Mouse (Mus musculus) layer of hippocampus, adult 2 months (tissue): Measurements from ENCODE around the gene Zfp385c. TPM values are rescaled to one million over a fixed set of nuclear protein-coding genes. Genes with fewer than 3 reads are reported as not detected.

ENCODE experiments used
- DNase-seq, 2 experiments: peaks; one replicate each; pipeline ENCODE4 v3.0.0; 2022; ENCODE audit warnings: low spot score in 2 of 2
- H3K27ac ChIP-seq: fragments of 200-600 bp; 2 replicates; pipeline ENCODE4 v1.8.1; 2022
- H3K4me3 ChIP-seq: fragments of 200-600 bp; 2 replicates; pipeline ENCODE4 v1.8.1; 2022; ENCODE audit warnings: mild to moderate bottlenecking
- CTCF ChIP-seq: fragments of 200-600 bp; conservative IDR thresholded peaks from 2 replicates; pipeline ENCODE4 v1.8.1; 2022; ENCODE audit warnings: antibody characterized with exemption, mild to moderate bottlenecking, moderate library complexity
- total RNA-seq, 2 experiments: library from RNA; stranded (reverse); gene quantifications; 2 replicates each; pipeline ENCODE4 v1.2.3; 2021

The Zfp385c gene
- total RNA-seq, 2 experiments from 2014 or later = 0.20 to 0.67 TPM

DNA sequence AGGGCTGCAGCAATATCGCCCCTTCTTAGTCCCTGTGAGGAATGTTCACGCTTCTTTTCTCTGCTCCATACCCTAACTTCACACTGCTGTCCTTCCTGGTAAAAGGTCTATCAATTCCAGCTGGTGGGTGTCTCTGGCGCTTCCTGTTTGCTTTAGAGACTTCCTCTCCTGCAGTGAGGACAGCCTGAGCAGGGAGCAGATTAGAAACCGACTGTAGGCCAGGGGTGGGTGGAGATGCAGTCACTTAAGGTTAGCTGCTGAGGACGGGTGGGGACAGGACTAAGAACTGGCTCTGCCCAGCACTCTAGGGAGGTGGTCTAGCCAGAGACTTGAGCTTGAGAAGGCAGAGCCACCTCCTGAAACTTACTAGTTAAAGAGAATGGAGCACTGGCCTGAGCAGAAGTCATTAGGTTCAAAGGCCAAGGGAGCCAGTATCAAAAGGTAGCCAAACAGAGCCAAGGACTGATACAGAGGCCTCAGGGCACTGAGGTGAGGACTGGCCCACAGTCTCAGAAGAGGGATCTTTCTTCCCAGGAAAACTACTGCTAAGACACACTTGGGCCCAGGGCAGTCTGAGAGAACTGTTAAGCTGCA, 32.8 kb upstream of the Zfp385c start:
- Histone ChIP-seq H3K4me3 (no peak overlapping the region), H3K27ac (peak overlapping the region; percentile 49)
- TF ChIP-seq CTCF = no peak
- no peak for DNase-seq

DNA sequence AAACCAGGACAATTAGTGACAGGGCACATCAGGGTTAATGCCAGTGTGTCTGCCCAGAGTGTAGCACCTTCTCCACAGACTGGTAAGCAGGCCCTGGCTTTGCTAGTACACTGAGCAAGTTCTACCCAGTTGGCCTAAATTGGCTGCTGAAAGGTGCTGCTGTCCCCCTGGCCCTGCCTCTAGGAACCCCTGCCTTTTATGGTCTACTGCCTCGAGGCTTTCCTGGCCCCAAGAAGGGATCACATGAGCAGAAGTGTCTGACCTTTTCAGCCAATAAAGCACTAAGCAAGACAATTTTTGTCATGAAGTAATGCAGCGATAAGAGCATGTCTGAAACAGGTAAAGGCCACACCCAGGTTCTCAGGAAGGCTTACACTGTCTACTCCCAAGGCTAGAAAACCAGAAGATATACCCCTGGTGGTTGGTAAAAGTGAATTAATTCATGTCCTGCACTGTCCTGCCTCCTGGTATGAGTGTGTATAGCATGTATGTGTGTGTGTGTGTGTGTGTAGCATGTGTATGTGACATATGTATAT, 30.3 kb upstream of the Zfp385c start:
- DNase-seq = no peak
- Histone ChIP-seq H3K4me3 (no peak overlapping the region), H3K27ac (peak overlapping the region; percentile 87)
- TF ChIP-seq CTCF = no peak

DNA sequence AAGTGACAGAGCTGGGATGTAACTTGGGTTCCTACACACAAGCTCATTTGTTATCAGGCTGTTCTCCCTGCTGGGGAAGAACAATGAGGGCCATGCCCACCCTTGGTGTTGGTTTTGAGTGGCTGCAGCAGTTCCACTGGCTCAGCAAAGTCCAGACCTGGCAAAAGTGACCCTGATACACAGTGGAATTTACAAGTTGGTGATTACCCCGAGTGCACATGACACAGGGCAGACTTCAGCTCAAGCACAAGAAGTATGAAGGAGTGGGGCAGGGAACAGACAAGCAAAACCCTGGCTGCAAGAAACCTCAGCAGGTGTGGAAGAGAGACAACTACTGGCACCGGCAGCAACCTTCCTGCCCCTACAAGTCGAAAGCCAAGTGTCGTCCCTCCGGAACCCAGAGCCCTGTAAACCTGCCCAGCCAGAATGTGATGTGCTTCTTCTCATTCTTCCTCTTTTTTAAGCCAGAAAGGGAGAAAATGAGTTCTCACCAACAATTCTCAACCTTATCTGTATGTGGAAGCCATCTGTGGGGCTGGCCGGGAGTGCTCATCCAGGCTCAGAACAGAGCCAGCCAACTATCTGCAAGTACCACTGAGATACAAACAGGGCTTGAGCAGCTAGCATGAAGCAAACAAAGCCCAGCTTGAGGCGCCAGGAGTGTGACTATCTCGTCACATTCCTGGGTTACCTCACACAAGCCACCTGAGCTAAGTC, 29.7 kb upstream of the Zfp385c start:
- Histone ChIP-seq H3K4me3 (no peak overlapping the region), H3K27ac (peak overlapping the region; percentile 87)
- no peak for DNase-seq
- TF ChIP-seq CTCF = no peak

DNA sequence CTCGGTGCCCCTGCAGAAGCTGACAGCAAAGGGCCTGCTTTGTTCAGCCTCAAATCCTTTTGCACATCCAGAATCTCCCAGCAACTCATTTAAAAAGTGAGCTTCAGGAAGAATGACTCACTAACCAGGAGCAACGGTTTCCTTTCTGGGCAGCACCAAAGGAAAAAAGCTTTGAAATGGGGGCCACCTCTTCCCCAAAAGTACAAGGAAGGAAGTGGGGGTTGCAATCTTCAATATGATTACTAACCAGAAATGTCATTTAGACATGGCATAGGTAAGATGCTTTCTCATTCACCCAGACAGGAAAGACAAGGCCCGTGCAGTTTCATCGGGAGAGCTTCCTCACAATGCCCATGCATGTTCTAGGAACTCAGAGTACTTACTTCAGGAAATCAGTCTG, 29.0 kb upstream of the Zfp385c start:
- TF ChIP-seq CTCF = no peak
- Histone ChIP-seq H3K4me3 (no peak overlapping the region), H3K27ac (peak overlapping the region; percentile 87)
- DNase-seq = no peak

DNA sequence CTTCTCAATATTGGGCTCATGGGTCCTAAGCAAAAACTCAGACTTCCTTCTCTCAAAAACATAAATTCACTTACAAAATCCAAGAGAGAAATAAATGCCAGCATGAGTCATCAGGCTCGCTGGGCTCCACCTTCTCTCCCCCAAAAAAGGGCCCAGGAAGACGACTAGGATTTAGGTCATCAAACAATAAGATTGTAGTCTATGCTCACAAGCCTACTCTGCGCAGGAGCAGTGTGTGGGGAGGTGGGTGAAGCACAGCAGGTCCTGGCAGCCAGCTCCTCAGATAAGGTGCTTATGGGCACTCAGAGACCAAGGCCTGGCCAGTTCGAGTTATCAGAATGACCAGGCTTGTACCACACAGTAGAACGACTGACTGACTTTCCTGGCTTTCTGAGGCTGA, 28.1 kb upstream of the Zfp385c start:
- peak overlapping the region; percentile 87 for H3K27ac ChIP-seq
- no peak for TF ChIP-seq CTCF
- DNase-seq = no peak

DNA sequence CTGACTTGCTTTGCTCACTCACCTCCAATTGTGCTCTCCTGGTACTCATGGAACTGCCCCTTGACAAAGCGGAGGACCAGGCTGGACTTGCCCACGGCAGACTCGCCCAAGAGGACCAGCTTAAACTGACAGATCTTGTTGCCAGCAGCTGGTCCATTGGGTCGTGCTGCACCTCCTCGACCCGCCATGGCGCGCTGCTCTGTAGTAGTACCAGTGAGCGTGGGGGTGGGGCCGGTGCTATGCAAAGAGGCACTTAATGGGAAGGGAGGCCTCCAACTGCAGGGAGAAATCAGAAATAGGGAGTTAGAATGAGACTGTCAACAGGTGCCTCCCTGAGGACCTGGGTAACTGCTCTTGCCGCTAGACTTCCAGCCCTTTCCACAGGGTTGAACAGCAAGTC, 27.6 kb upstream of the Zfp385c start:
- Histone ChIP-seq H3K4me3 (no peak overlapping the region), H3K27ac (peak overlapping the region; percentile 87)
- DNase-seq = no peak
- no peak for TF ChIP-seq CTCF

More for the DNA sequence above, 28.1 kb upstream of the Zfp385c start:
- no peak overlapping the region for H3K4me3 ChIP-seq

DNA sequence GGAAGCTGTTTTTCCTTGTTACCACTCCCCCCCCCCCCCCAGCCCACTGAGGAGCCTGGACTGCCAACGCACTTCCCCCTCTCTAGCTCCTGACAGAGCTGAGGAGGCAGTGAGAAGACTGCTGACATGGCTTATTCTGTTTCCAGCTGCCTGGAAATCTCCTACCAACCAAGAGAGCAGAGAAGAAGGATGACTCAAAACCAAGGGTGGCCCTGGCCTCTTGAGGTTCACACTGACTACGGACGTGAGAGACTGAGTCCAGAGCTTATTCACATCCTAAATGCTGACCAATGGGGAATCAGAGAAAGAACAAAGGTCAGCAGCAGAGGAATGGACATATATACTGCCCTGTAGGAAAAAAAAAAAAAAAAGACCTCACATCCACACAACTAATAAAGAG, 27.1 kb upstream of the Zfp385c start:
- Histone ChIP-seq H3K27ac (peak overlapping the region; percentile 87), H3K4me3 (no peak overlapping the region)
- TF ChIP-seq CTCF = no peak
- no peak for DNase-seq

DNA sequence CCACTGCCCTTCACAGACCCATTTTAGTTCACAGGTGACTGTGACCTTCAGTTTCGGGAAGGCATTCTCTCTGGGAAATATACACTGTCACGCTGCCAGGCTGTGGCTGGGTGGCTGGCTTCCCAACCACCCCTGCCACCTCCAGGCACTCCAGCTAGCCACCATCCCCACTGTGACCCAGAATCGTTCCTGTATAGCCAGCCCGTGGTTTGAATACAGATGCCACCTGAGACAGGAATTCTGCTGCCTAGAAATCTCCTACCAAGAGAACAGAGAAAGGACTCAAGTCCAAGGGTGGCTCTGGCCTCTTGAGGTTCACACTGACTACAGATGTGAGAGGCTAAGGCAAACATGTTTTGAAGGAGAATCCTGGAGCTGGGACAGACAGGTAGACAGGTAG, 26.6 kb upstream of the Zfp385c start:
- TF ChIP-seq CTCF = no peak

DNA sequence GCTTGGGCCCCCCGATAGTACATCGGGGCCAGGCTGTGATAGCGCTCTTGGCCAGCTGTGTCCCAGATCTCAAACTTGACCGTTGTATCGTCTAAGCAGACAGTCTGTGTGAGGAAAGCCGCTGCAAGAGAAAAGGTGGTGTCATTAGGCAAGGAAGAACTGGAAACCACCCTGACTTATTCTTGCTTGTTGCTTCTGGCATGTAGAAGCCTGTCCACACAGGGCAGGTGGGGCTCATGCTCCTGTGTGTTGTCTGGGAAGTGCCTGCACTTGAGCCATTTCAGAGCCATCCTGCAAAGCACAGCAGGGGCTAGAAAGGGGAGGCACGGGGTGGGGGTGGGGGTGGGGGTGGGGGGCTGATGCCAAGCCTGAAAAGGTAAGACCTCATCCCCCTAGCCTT, 26.2 kb upstream of the Zfp385c start:
- DNase-seq = no peak
- Histone ChIP-seq H3K4me3 (no peak overlapping the region), H3K27ac (peak overlapping the region; percentile 87; the same call in 1 of the 2 replicates)
- no peak for TF ChIP-seq CTCF

More for the DNA sequence above, 26.6 kb upstream of the Zfp385c start:
- Histone ChIP-seq H3K27ac (peak overlapping the region; percentile 87; the same call in 1 of the 2 replicates), H3K4me3 (no peak overlapping the region)
- DNase-seq = no peak

DNA sequence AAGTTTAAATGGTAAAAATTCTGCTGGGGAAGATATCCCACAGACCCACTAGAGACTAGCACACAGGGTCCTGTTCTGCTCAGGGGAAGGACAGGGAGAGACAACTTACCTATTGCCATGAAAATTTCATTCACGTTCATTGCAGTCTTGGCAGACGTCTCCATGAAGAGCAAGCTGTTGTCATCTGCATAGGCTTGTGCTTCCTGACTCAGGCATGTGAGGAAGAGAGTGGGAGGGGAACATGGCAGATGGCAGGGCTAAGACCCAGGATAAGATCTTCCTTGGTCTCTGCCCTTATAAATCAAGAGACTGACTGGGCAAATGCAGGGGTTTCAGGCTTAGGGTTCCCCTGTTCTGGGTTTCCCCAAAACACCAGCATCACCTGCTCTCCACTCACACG, 24.4 kb upstream of the Zfp385c start:
- no peak overlapping the region for H3K4me3 ChIP-seq
- no peak for DNase-seq
- peak overlapping the region; percentile 78; the same call in 1 of the 2 replicates for H3K27ac ChIP-seq
- TF ChIP-seq CTCF = no peak

DNA sequence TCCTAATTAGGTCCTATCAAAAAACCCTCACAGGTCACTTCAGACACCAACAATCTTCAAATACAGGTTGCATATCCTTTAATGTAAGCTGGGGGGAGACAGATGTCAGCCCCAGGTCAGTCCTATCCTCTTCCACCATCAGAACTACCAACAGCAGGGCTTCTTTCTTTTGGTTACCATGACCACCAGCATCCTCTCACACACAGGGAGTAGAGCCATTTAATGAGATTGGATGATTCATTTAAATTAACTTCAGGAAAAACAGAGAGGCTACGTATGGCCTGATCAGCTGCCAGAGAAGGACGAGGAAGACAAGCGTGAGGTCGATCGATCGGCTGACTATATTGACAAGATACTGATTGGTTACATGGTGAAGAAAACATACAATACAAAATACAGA, 22.7 kb upstream of the Zfp385c start:
- H3K27ac ChIP-seq = peak overlapping the region; percentile 78
- TF ChIP-seq CTCF = no peak; the same call in 1 of the 2 replicates
- no peak overlapping the region for H3K4me3 ChIP-seq
- DNase-seq = peak in 1 of 2 experiments; percentile 50

DNA sequence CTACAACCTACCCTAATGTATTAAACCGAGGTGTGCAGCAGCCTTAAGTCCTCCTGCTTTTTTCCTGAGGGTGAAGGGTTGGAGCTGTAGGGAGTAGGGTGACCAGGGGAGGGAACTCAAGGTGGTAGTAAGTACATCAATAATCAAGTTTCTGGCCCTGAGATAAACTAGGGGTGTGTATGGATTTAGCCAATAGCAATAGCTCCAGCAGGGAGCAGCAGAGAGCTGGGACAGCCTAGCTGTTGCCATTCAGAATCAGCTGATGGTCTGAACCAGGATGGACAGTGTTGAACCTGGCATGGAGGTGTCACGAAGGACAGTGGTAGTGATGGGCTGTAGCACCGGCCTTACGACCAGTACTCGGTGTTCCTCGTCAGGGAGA, 22.3 kb upstream of the Zfp385c start:
- H3K27ac ChIP-seq = peak overlapping the region; percentile 78

DNA sequence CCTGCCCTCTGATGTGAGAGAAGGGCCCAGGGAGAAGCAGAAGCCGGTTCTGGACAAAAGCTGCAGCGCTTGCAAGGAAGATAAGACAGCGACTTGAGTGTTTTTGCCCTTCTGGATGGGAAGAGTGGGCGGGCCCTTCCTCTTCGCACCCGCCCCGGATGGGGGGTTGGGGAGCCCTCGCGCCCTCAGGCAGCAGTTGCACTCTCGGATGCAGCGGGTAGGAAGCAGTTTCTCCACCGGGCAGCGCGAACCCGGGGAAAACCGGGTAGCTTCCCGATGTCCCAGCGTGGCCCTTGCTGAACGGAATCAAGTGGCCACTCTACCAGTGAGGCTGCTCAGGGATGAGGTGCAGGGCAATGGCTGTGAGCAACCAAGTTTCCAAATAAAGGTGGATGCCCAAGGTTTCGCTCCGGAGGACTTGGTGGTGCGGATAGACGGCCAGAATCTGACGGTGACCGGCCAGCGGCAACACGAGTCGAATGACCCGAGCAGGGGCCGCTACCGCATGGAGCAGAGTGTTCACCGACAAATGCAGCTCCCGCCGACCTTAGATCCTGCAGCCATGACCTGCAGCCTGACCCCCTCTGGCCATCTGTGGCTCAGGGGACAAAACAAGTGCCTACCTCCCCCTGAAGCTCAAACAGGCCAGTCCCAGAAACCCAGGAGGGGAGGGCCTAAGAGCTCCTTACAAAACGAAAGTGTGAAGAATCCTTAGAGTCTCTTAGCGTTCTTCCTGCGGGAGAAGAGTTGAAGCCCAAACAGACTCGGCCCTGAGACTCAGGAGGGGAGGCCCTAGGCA, 21.7 kb upstream of the Zfp385c start, which contains the start of gene Hspb9:
Gene Hspb9, plus strand, starts transcription at position 116 of the 799 bp plus-strand sequence.
- no peak for TF ChIP-seq CTCF
- Histone ChIP-seq H3K4me3 (peak within 1 kb of the TSS; percentile 3; the same call in 1 of the 2 replicates), H3K27ac (peak within 1 kb of the TSS; percentile 78)
- DNase-seq = no peak

More for the DNA sequence above, 22.3 kb upstream of the Zfp385c start:
- TF ChIP-seq CTCF = peak; percentile 95
- H3K4me3 ChIP-seq = no peak overlapping the region; the same call in 1 of the 2 replicates
- peak; percentile 70 to 79 for DNase-seq
